Mouse (Mus musculus): ENCODE results near the gene Dnajc4. TPM values are rescaled to one million over a fixed set of nuclear protein-coding genes. Genes with fewer than 3 reads are reported as not detected.

The Dnajc4 gene
- total and polyA plus RNA-seq, 2 experiments from 2014 or later, result 13.5 to 25.6 TPM

GRCm38 (mm10) chr19:7013984-7014383 lies 21.6 kb upstream of the Dnajc4 start:
- no peak for TF ChIP-seq CTCF (IDR thresholded peaks at IDR 0.05; ENCODE audit: low read depth)
- H3K4me2 ChIP-seq (ENCODE audit: low read depth, low read length), result no peak overlapping the region
- ATAC-seq, result no peak
- H3K36me3 ChIP-seq (ENCODE audit: insufficient read depth, low read length), result peaks cover 5% of the 10 kb centered on the region; the same call in 1 of the 2 replicates
- 89% methylated on average over 9 of the region's 9 CpGs for whole genome bisulfite sequencing
- no peak for DNase-seq (ENCODE audit: low spot score)
- no peaks in the 10 kb centered on the region for H3K4me1 ChIP-seq (ENCODE audit: insufficient read depth, low read length)
- no peaks in the 10 kb centered on the region for H3K9me3 ChIP-seq (ENCODE audit: low read length)
- no peak overlapping the region for H3K27ac ChIP-seq
- no peaks in the 10 kb centered on the region for H3K27me3 ChIP-seq (ENCODE audit: insufficient read depth, low read length)
- no peak overlapping the region for H3K4me3 ChIP-seq (ENCODE audit: low read length)
- H3K9ac ChIP-seq (replicated peaks; ENCODE audit: low read length), result no peak overlapping the region

- TF ChIP-seq CTCF (IDR thresholded peaks at IDR 0.05; ENCODE audit: low read depth), result no peak
- H3K27ac ChIP-seq, result no peak overlapping the region
- H3K9ac ChIP-seq (replicated peaks; ENCODE audit: low read length), result no peak overlapping the region
- DNase-seq (ENCODE audit: low spot score) (no peak), ATAC-seq (no peak)
- WGBS, result 79% methylated on average over 4 of the region's 4 CpGs
- H3K4me3 ChIP-seq (ENCODE audit: low read length), result no peak overlapping the region
- no peak overlapping the region for H3K4me2 ChIP-seq (ENCODE audit: low read depth, low read length)
- no peaks in the 10 kb centered on the region for H3K27me3 ChIP-seq (ENCODE audit: insufficient read depth, low read length)
- no peaks in the 10 kb centered on the region for H3K9me3 ChIP-seq (ENCODE audit: low read length)
- no peaks in the 10 kb centered on the region for H3K36me3 ChIP-seq (ENCODE audit: insufficient read depth, low read length)
- no peaks in the 10 kb centered on the region for H3K4me1 ChIP-seq (ENCODE audit: insufficient read depth, low read length)
These were observed 20.1 kb upstream of the Dnajc4 start for GRCm38 (mm10) chr19:7012426-7012825.

GRCm38 (mm10) chr19:7006892-7007593 lies 14.7 kb upstream of the Dnajc4 start:
- ATAC-seq, result no peak
- Histone ChIP-seq H3K9me3 (ENCODE audit: low read length) (no peaks in the 10 kb centered on the region), H3K27ac (no peak overlapping the region), H3K4me1 (ENCODE audit: insufficient read depth, low read length) (no peaks in the 10 kb centered on the region), H3K4me2 (ENCODE audit: low read depth, low read length) (no peak overlapping the region), H3K9ac (replicated peaks; ENCODE audit: low read length) (no peak overlapping the region), H3K4me3 (ENCODE audit: low read length) (no peak overlapping the region), H3K27me3 (ENCODE audit: insufficient read depth, low read length) (no peaks in the 10 kb centered on the region), H3K36me3 (ENCODE audit: insufficient read depth, low read length) (no peaks in the 10 kb centered on the region)
- no peak for DNase-seq (ENCODE audit: low spot score)
- TF ChIP-seq CTCF (IDR thresholded peaks at IDR 0.05; ENCODE audit: low read depth), result no peak
- 83% methylated on average over 9 of the region's 9 CpGs for WGBS

GRCm38 (mm10) chr19:6999360-7000063 lies 7.1 kb upstream of the Dnajc4 start:
- no peaks in the 10 kb centered on the region for H3K27me3 ChIP-seq (ENCODE audit: insufficient read depth, low read length)
- no peak overlapping the region for H3K4me2 ChIP-seq (ENCODE audit: low read depth, low read length)
- peaks cover 4% of the 10 kb centered on the region; the same call in 1 of the 2 replicates for H3K36me3 ChIP-seq (ENCODE audit: insufficient read depth, low read length)
- ATAC-seq (no peak), DNase-seq (ENCODE audit: low spot score) (no peak)
- peaks cover 17% of the 10 kb centered on the region for H3K4me1 ChIP-seq (ENCODE audit: insufficient read depth, low read length)
- 92% methylated on average over 19 of the region's 19 CpGs for WGBS
- no peaks in the 10 kb centered on the region for H3K9me3 ChIP-seq (ENCODE audit: low read length)
- H3K4me3 ChIP-seq (ENCODE audit: low read length), result no peak overlapping the region
- TF ChIP-seq CTCF (IDR thresholded peaks at IDR 0.05; ENCODE audit: low read depth), result no peak
- H3K27ac ChIP-seq, result no peak overlapping the region
- no peak overlapping the region for H3K9ac ChIP-seq (replicated peaks; ENCODE audit: low read length)

GRCm38 (mm10) chr19:6997721-6998290 lies 5.4 kb upstream of the Dnajc4 start:
- Histone ChIP-seq H3K4me1 (ENCODE audit: insufficient read depth, low read length) (peaks cover 18% of the 10 kb centered on the region), H3K27me3 (ENCODE audit: insufficient read depth, low read length) (no peaks in the 10 kb centered on the region), H3K36me3 (ENCODE audit: insufficient read depth, low read length) (peaks cover 4% of the 10 kb centered on the region; the same call in 1 of the 2 replicates), H3K4me2 (ENCODE audit: low read depth, low read length) (no peak overlapping the region), H3K27ac (no peak overlapping the region), H3K4me3 (ENCODE audit: low read length) (no peak overlapping the region), H3K9ac (replicated peaks; ENCODE audit: low read length) (no peak overlapping the region), H3K9me3 (ENCODE audit: low read length) (no peaks in the 10 kb centered on the region)
- WGBS, result 83% methylated on average over 9 of the region's 9 CpGs
- no peak for TF ChIP-seq CTCF (IDR thresholded peaks at IDR 0.05; ENCODE audit: low read depth)
- no peak for ATAC-seq
- no peak for DNase-seq (ENCODE audit: low spot score)

GRCm38 (mm10) chr19:6996006-6996405 lies 3.6 kb upstream of the Dnajc4 start, which contains the start of the genes Nudt22 and Trpt1:
TSS of gene Nudt22 (minus strand) at chr19:6996117.
TSS of gene Trpt1 (plus strand) at chr19:6996131.
- TF ChIP-seq CTCF (IDR thresholded peaks at IDR 0.05; ENCODE audit: low read depth), result no peak
- WGBS, result 1% methylated on average over 24 of the region's 24 CpGs
- DNase-seq (ENCODE audit: low spot score) (peak; percentile 90), ATAC-seq (peak; percentile 77)
- H3K4me1 ChIP-seq (ENCODE audit: insufficient read depth, low read length), result peaks cover 18% of the 10 kb centered on the region
- H3K4me3 ChIP-seq (ENCODE audit: low read length), result peak within 1 kb of the TSS; percentile 63
- no peaks in the 10 kb centered on the region for H3K27me3 ChIP-seq (ENCODE audit: insufficient read depth, low read length)
- peak within 1 kb of the TSS; percentile 91 for H3K4me2 ChIP-seq (ENCODE audit: low read depth, low read length)
- peak within 1 kb of the TSS; percentile 70 for H3K9ac ChIP-seq (replicated peaks; ENCODE audit: low read length)
- H3K36me3 ChIP-seq (ENCODE audit: insufficient read depth, low read length), result peaks cover 4% of the 10 kb centered on the region; the same call in 1 of the 2 replicates
- H3K9me3 ChIP-seq (ENCODE audit: low read length), result no peaks in the 10 kb centered on the region
- peak within 1 kb of the TSS; percentile 75 for H3K27ac ChIP-seq

Data from hindbrain, postnatal 0 days (tissue).